Mouse (Mus musculus): ENCODE measurements at regions not wholly inside any gene's neighbourhood (a gene's known extent, or its start where the extent isn't known, plus 50 kb on each side); places are given as distances from the start of the nearest gene placed in this dataset.

- TF ChIP-seq EP300 (IDR thresholded peaks at IDR 0.05; ENCODE audit: insufficient read depth, low read depth, low read length) = no peak
- TF ChIP-seq CTCF (IDR thresholded peaks at IDR 0.05; ENCODE audit: low read depth, low read length) = no peak
Measured at GRCm38 (mm10) chr9:48030839-48031238, 131.0 kb upstream of the Nxpe4 start.
